Mouse (Mus musculus): ENCODE measurements around the gene Syt9. TPM values are rescaled to one million over a fixed set of nuclear protein-coding genes. Genes with fewer than 3 reads are reported as not detected.

The Syt9 gene
- polyA plus RNA-seq, 1 experiment: 0.26 TPM

- DNase-seq (ENCODE audit: low read depth): no peak
These were observed 169.5 kb downstream of the Syt9 start for GRCm38 (mm10) chr7:107540034-107540433.

- DNase-seq (ENCODE audit: low read depth): no peak
These were observed 174.5 kb downstream of the Syt9 start for GRCm38 (mm10) chr7:107545011-107545410.

- no peak for DNase-seq (ENCODE audit: low read depth)
These were observed 177.3 kb downstream of the Syt9 start for GRCm38 (mm10) chr7:107547872-107548271.

- DNase-seq (ENCODE audit: low read depth): no peak
These were observed 182.9 kb downstream of the Syt9 start for GRCm38 (mm10) chr7:107553461-107553860.

GRCm38 (mm10) chr7:107555906-107556305 is 185.4 kb downstream of the Syt9 start:
- no peak for DNase-seq (ENCODE audit: low read depth)

- DNase-seq (ENCODE audit: low read depth): no peak
These were observed 190.1 kb downstream of the Syt9 start for GRCm38 (mm10) chr7:107560675-107561074.

GRCm38 (mm10) chr7:107561584-107561983 is 191.1 kb downstream of the Syt9 start:
- DNase-seq (ENCODE audit: low read depth): no peak

GRCm38 (mm10) chr7:107563727-107564126 is 193.2 kb downstream of the Syt9 start:
- no peak for DNase-seq (ENCODE audit: low read depth)

- no peak for DNase-seq (ENCODE audit: low read depth)
These were observed 196.7 kb downstream of the Syt9 start, which contains the start of gene Olfml1 for GRCm38 (mm10) chr7:107567261-107567671. Olfml1 (plus strand) TSS chr7:107567446.

- no peak for DNase-seq (ENCODE audit: low read depth)
These were observed 197.1 kb downstream of the Syt9 start for GRCm38 (mm10) chr7:107567674-107568073.

- no peak for DNase-seq (ENCODE audit: low read depth)
These were observed 198.4 kb downstream of the Syt9 start for GRCm38 (mm10) chr7:107568971-107569370.

- DNase-seq (ENCODE audit: low read depth): no peak
These were observed 203.3 kb downstream of the Syt9 start for GRCm38 (mm10) chr7:107573856-107574255.

GRCm38 (mm10) chr7:107574276-107574675 is 203.7 kb downstream of the Syt9 start:
- no peak for DNase-seq (ENCODE audit: low read depth)

- DNase-seq (ENCODE audit: low read depth): no peak
These were observed 222.1 kb downstream of the Syt9 start for GRCm38 (mm10) chr7:107592641-107593040.

GRCm38 (mm10) chr7:107593904-107594303 is 223.4 kb downstream of the Syt9 start:
- no peak for DNase-seq (ENCODE audit: low read depth)

- DNase-seq (ENCODE audit: low read depth): no peak
These were observed 223.9 kb downstream of the Syt9 start for GRCm38 (mm10) chr7:107594325-107594856.

- peak; percentile 55 for DNase-seq (ENCODE audit: low read depth)
These were observed 224.4 kb downstream of the Syt9 start, which contains the start of gene Ppfibp2 for GRCm38 (mm10) chr7:107594857-107595402. Ppfibp2 (plus strand) TSS chr7:107595207.

- no peak for DNase-seq (ENCODE audit: low read depth)
These were observed 224.9 kb downstream of the Syt9 start for GRCm38 (mm10) chr7:107595426-107595825.

GRCm38 (mm10) chr7:107596753-107597152 is 226.2 kb downstream of the Syt9 start:
- DNase-seq (ENCODE audit: low read depth): no peak

GRCm38 (mm10) chr7:107597956-107598355 is 227.4 kb downstream of the Syt9 start:
- no peak for DNase-seq (ENCODE audit: low read depth)
